Mouse (Mus musculus) left cerebral cortex, adult 11 months (tissue): Measurements from ENCODE around the gene Gm10799.
A peak's percentile ranks its signal among the peaks of the same experiment; 100 is the strongest.
"Not testable (repeated sequence)": the region's sequence is repeated elsewhere in the genome, so short reads cannot be mapped to it uniquely, and the experiment has no call there.

Experiments used
- DNase-seq: peaks from one replicate; pipeline ENCODE4 v3.0.0; 2022; ENCODE audit warnings: low spot score

The Gm10799 gene

DNA sequence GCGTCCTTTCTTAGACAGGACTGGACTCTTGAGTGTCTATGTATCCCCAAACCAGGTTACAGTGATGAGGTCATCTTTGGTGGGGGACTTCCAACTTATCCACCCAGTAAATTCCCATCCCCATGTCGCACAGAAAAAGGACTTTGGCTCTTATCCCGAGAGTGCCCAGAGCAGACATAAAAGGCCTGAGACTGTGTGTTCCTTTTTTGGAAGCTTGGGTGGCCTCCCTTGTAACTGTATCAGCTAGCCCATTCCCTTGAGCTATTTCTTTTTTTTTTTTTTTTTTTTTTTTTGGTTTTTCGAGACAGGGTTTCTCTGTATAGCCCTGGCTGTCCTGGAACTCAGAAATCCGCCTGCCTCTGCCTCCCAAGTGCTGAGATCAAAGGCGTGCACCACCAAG is 2.8 kb downstream of the Gm10799 start, which contains the start of gene Gm10912:
Gene Gm10912 (plus strand): TSS at position 301 of the 400 bp plus-strand sequence.
- DNase-seq, result not testable (repeated sequence)

DNA sequence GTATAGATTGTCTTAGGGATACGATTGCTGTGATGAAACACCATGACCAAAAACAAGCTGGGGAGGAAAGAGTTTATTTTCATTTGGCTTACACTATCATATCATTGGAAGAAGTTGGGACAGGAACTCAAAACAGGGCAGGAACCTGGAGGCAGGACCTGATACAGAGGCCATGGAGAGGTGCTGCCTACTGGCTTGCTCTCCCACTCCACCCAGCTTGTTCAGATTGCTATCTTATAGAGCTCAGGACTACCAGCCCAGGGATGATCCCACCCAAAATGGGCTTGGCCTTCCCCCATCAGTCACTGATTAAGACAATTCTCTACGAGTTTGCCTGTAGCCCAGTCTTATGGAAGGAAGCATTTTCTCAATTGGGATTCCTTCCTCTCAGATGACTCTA is 4.2 kb downstream of the Gm10799 start:
- no peak for DNase-seq

- no peak for DNase-seq
These were observed 5.7 kb downstream of the Gm10799 start for GRCm38 (mm10) chr2:104062665-104063064.

DNA sequence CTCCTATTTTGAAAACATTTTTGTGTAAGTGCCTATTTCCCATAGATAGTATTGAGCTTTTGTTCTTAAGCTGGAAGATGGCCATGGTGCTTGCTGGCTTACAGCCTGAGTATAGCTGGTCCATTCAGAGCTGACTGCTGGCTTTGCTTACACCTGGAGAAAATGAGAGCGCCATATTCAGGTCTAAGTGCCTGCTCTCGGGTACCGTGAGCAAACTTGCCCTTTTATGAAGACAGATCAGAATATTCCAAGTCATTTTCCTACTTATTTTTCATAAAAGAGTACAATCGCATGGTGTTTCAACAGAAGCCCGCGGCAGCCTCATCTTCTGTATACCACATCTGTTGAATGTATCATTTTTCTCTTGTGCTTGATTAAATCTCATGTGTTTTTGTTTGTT is 7.4 kb downstream of the Gm10799 start:
- DNase-seq, result no peak

DNA sequence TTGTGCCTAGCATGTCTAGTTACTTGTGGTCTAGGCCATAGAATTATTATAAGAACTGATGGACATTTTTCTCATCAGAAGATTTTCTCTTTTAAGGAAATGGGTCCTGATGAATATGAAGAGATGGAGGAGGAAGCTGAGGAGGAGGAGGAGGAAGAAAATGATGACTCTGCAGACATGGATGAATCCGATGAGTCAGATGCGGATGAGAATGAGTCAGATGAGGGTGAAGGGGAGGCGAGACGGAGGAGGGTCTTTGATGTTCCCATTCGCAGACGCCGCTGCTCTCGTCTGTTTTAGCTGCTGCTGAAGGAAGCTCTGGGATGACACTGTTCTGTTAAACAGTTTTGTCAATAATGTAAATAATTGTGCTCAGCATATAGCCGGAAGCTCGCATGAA is 8.6 kb downstream of the Gm10799 start:
- peak; percentile 16 for DNase-seq

DNA sequence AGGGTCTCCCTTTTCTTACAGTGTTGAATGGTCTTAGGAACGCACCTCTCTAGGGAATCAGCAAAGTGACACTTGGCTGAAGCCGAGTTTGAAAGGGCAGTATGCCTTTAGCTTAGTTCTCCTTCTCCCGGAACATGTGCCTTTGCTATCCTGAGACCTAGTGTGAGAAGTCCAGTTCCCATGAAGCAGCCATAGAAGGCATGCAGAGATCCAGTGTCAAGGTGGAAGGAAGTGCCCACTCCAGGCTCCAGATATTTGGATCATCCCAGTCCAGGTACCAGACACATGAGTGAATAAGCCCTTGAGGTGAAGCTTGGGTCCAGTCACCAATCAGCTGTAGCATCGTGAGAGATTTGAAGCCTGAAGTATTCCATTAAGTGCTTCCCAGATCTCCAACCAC is 9.4 kb downstream of the Gm10799 start:
- no peak for DNase-seq

DNA sequence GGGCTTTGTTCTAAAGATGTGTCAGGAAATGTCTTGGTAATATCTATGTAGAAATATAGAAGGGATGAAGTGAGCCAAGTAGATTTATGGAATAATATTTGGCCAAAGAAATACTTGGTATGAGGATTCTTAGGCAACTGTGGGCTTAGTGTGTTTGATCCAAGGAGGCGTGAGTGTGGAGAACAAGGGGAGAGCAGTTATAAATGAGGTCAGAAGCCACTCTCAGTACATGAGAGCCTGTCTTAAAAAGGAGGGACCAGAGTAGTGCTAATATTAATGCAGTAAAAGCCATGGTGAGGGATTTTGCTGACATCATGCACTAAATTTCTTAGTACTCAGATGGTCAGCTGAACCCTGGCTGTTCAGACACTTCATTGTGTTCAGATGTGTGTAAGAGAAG is 10.0 kb downstream of the Gm10799 start:
- no peak for DNase-seq

DNA sequence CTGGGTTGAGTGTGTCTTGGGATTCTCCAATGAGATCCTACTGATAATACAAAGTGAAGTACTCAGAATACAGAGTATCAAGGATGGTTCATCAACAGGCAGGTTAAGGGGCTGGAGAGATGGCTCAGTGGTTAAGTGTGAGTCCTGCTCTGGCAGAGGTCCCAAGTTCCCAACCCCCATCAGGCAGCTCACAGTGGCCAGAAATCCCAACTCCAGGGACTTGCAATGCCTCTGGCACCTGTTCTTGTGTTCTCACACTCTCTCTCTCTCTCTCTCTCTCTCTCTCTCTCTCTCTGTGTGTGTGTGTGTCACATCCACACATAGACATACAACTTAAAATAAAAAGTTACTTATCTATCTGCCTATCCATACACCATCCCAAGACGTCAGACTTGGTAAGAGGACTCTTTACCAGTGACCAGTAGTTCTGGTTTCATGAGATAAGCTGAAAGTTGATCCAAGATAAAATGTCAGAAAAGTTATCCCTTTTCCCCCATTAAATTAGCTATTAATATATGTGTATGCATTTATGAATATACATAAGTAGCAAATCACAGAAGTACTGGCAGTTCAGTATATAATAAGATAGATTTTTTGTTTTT is 23.8 kb downstream of the Gm10799 start:
- no peak for DNase-seq

- DNase-seq, result no peak
These were observed 24.5 kb downstream of the Gm10799 start for GRCm38 (mm10) chr2:104043624-104044478.

- DNase-seq, result no peak
These were observed 25.6 kb downstream of the Gm10799 start for GRCm38 (mm10) chr2:104042766-104043165.

- no peak for DNase-seq
These were observed 26.7 kb downstream of the Gm10799 start for GRCm38 (mm10) chr2:104041632-104042031.

- DNase-seq, result no peak
These were observed 30.1 kb downstream of the Gm10799 start for GRCm38 (mm10) chr2:104038236-104038635.

DNA sequence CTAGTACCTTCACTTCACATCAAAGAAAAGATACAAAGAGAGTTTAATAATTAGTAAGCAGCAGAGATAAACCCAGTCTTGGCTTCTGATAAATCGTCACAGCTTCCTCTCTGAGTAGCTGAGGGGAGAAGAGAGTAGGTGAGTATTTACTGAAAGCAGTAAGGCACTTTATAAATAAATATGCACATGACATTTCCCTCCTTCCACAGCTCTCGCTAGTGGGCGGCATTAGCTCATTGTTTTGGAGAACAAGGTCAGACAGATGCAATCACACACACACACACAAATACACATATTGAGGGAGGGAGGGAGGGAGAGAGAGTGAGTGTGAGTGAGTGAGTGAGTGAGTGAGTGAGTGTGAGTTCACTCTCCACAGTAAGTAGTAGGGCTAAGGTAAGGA is 32.0 kb downstream of the Gm10799 start:
- DNase-seq, result no peak

DNA sequence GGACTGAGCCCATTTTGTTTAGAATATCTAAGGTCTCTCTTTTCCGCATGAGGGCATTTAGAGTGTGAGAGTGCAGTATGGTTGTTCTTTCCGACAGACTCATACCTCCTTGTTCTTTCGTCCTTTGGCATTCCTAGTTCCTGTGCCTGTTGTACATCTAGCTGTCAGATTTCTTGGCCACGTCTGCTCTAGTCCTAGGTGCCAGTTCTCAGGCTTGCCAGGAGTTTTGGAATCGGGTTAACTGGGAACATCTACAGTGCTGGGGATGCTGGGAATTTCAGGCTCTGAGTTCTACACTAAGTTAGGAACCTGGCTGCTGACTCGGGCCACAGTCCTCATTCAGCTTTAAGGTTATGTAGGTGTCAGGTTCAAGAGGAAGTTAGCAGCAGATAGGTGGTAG is 32.8 kb downstream of the Gm10799 start:
- DNase-seq, result no peak

GRCm38 (mm10) chr2:104034832-104035472 is 33.4 kb downstream of the Gm10799 start:
- peak; percentile 66 for DNase-seq

DNA sequence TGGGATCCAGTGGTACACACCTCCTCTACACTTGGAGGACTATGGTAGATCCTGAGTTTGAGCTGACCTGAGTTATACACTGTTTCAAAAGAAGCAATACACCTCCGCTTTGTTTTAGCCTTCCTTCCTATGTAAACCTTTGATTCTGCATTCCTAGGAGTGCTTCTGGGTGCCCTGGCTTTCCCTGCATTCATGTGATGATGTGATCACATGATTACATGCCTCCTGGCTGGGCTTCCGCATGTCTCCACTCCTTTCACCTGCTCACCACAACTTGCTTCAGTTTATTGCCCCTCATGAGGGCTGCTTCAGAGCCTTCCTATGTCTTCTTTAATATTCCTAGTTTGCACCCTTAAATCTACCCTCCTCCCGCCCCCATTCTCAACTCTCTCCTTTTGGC is 36.3 kb downstream of the Gm10799 start:
- DNase-seq, result no peak

DNA sequence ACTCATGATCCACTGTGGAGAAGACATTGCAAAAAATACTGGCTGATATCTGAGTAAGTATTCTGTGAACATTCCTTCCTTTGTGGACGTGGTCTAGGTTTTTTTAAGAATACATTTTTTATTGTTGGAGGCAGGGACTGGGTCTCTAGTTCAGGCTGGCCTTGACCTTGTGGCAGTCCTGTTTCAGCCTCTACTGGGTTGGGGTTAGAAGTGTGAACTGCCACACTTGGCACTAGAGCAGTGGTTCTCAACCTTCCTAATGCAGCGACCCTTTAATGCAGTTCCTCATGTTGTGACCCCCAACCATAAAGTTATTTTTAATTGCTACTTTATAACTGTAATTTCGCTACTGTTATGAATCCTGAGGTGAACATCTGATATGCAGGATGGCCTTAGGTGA is 38.0 kb downstream of the Gm10799 start:
- no peak for DNase-seq

DNA sequence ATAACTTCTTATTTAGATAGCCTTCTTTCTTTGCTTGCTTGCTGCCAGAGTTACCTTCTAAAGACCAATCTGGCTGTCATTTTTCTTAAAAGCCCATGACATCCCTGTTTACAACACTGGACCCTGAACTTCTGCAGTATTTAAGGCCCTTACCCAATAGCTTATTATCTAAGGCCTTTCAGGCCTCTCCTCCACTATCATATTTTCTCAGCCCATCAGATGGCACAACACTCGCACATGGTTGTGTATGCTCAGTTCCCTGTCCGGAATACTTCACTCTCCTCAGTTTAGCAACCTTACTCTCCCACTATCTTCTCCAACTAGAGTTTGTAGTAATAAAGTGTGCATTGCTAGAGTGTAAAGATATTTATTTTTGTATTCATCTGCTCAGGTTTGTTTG is 39.3 kb downstream of the Gm10799 start:
- DNase-seq, result no peak

- no peak for DNase-seq
These were observed 40.1 kb downstream of the Gm10799 start, which contains the start of gene 4931422A03Rik for GRCm38 (mm10) chr2:104028139-104028723. TSS of gene 4931422A03Rik (minus strand) at chr2:104028361.

GRCm38 (mm10) chr2:104027458-104028138 is 40.8 kb downstream of the Gm10799 start, which contains the start of gene Fbxo3:
TSS of gene Fbxo3 (plus strand) at chr2:104027721.
- peak; percentile 81 for DNase-seq

DNA sequence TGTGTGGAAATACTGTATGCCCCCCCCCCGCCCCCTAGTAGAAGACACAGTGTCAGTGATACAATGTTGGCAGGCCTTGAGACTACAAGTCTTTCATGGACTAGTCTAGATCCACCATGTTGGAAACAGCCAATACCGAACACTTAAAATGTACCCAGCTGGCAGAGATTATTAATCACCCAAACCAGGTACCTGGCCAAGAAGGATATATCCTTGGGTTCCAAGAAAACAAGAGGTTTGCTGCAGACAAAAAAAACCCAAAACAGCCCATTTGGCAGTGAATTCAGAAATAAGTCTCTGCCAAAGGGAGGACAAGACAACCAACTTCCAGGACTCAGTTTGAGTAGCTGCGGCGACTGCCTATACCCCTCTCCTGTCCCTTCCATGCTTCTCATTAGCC is 43.7 kb downstream of the Gm10799 start:
- DNase-seq, result no peak

DNA sequence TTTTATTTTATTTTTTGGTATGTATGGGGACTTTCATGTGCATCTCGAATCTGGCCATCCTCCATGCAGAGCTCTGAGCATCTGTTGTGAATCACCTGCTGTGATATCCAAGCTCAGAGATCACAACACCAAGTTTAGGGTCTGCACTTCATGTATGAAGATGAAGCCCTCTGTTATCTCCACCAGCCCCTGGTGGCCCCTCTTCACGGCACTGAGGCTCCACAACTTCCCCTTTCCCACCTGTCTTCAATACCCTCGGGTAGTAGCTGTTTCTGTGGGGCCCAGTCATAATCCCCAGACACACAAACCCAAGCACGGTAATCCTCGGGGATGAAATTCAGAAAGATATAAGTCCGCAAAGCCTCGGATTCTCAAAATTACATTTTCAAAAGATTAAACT is 45.3 kb downstream of the Gm10799 start:
- no peak for DNase-seq
